Mouse (Mus musculus) lung, postnatal 0 days (tissue): ENCODE results near the gene Col4a4.

ENCODE experiments used
- CTCF ChIP-seq: IDR thresholded peaks from 2 replicates; pipeline ENCODE4 v1.5.1; 2016; ENCODE audit warnings: antibody characterized with exemption, mild to moderate bottlenecking
- EP300 ChIP-seq: IDR thresholded peaks from 2 replicates; pipeline ENCODE4 v1.6.1; 2016; ENCODE audit warnings: antibody characterized with exemption, mild to moderate bottlenecking, control low read depth

DNA sequence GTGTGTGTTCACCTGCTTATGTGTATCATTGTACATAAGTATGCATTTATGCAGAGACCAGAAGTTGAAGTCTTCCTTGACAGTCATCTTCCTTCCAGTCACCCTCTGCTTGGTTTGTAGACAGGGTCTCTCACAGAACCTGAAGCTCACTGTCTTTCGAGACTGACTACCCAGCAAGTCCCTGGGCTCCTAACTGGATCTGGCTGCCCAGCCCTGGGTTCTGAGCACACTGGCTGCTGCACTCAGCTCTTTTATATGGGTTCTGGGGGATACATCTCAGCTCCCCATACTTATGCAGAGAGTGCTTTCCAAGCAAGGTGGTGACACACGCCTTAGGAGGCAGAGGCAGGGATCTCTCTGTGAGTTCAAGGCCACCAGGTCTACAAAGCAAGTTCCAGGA, 126.7 kb downstream of the Col4a4 start:
- no peak for TF ChIP-seq CTCF
- TF ChIP-seq EP300: no peak
